Mouse (Mus musculus): ENCODE data around the gene Vps50. TPM values are rescaled to one million over a fixed set of nuclear protein-coding genes. Genes with fewer than 3 reads are reported as not detected.

Vps50 gene
- total and polyA plus RNA-seq, 3 experiments = 17.0 to 39.1 (median 19.6) TPM

- Histone ChIP-seq H3K36me3 (replicated peaks in 1 of 2; ENCODE audit: control insufficient read depth in 1 of 2, insufficient read depth in 1 of 2, low read length in 1 of 2) (peaks cover 0 to 13% of the 10 kb centered on the region in 2 experiments), H3K4me1 (ENCODE audit: control insufficient read depth in 1 of 2, insufficient read depth in 2 of 2) (peaks cover 0 to 22% of the 10 kb centered on the region in 2 experiments; a peak in 2 of 4 replicates), H3K27ac (ENCODE audit: insufficient read depth, low read depth) (no peak overlapping the region), H3K4me3 (replicated peaks in 1 of 3; ENCODE audit: low read depth in 2 of 3, low read length in 2 of 3, poor library complexity in 1 of 3) (no peak overlapping the region), H3K9me3 (replicated peaks; ENCODE audit: low read length) (no peaks in the 10 kb centered on the region), H3K4me2 (ENCODE audit: insufficient read depth, low read depth, poor library complexity, severe bottlenecking) (no peak overlapping the region), H3K9ac (ENCODE audit: insufficient read depth, low read depth) (no peak overlapping the region), H3K79me2 (replicated peaks; ENCODE audit: control insufficient read depth, extremely low read depth, insufficient read depth, poor library complexity, severe bottlenecking) (peaks cover 6% of the 10 kb centered on the region; the same call in 1 of the 2 replicates), H3K27me3 (replicated peaks) (no peaks in the 10 kb centered on the region)
- dilution Hi-C loops (cut with MboI; ENCODE audit: extremely low pct_ligation_motif_present, extremely low pct_unique_long_range_greater_than_20kb, low sequenced_read_pairs) (no loop called here), in situ Hi-C loops (cut with MboI; ENCODE audit: low pct_ligation_motif_present, low pct_unique_long_range_greater_than_20kb, low sequenced_read_pairs) (loop anchor here (10.0 kb wide), 1 partner anchor 232 kb away; no protein-coding TSS in a partner anchor)
- no peak for DNase-seq (ENCODE audit: extremely low read depth)
- TF ChIP-seq SMC3 (IDR thresholded peaks at IDR 0.05; ENCODE audit: low read depth, low read length) (no peak), EP300 (IDR thresholded peaks at IDR 0.05; ENCODE audit: low read length) (no peak), NELFE (IDR thresholded peaks at IDR 0.05; ENCODE audit: low read depth, low read length) (no peak), E2F4 (IDR thresholded peaks at IDR 0.05; ENCODE audit: insufficient replicate concordance, low read depth, low read length) (no peak), MYC (IDR thresholded peaks at IDR 0.05; ENCODE audit: low read depth, low read length) (no peak), JUND (conservative IDR thresholded peaks at IDR 0.05; ENCODE audit: low read depth, low read length) (no peak), CHD1 (IDR thresholded peaks at IDR 0.05; ENCODE audit: low read depth, low read length) (no peak), GABPA (IDR thresholded peaks at IDR 0.05; ENCODE audit: insufficient replicate concordance, low read depth, low read length) (no peak), UBTF (IDR thresholded peaks at IDR 0.05; ENCODE audit: low read depth, low read length) (no peak), KAT2A (IDR thresholded peaks at IDR 0.05; ENCODE audit: insufficient replicate concordance, low read length) (no peak), POLR2A (IDR thresholded peaks at IDR 0.05; ENCODE audit: low read depth, low read length) (no peak), RCOR1 (conservative IDR thresholded peaks at IDR 0.05; ENCODE audit: low read depth, low read length) (no peak), ZKSCAN1 (IDR thresholded peaks at IDR 0.05; ENCODE audit: borderline replicate concordance, low read depth, low read length) (no peak), IRF4 (IDR thresholded peaks at IDR 0.05; ENCODE audit: low read depth, low read length) (no peak), ZMIZ1 (IDR thresholded peaks at IDR 0.05; ENCODE audit: low read depth, low read length) (no peak)
Measured at GRCm38 (mm10) chr6:3512611-3513010, 14.4 kb downstream of the Vps50 start.

GRCm38 (mm10) chr6:3528198-3528597 is 30.0 kb downstream of the Vps50 start:
- Histone ChIP-seq H3K4me3 (replicated peaks in 1 of 3; ENCODE audit: low read depth in 2 of 3, low read length in 2 of 3, poor library complexity in 1 of 3) (no peak overlapping the region), H3K9me3 (replicated peaks; ENCODE audit: low read length) (no peaks in the 10 kb centered on the region), H3K79me2 (replicated peaks; ENCODE audit: control insufficient read depth, extremely low read depth, insufficient read depth, poor library complexity, severe bottlenecking) (no peaks in the 10 kb centered on the region), H3K9ac (ENCODE audit: insufficient read depth, low read depth) (no peak overlapping the region), H3K27ac (ENCODE audit: insufficient read depth, low read depth) (no peak overlapping the region), H3K36me3 (replicated peaks in 1 of 2; ENCODE audit: control insufficient read depth in 1 of 2, insufficient read depth in 1 of 2, low read length in 1 of 2) (peaks cover 0 to 31% of the 10 kb centered on the region in 2 experiments), H3K4me1 (ENCODE audit: control insufficient read depth in 1 of 2, insufficient read depth in 2 of 2) (no peaks in the 10 kb centered on the region), H3K27me3 (replicated peaks) (no peaks in the 10 kb centered on the region), H3K4me2 (ENCODE audit: insufficient read depth, low read depth, poor library complexity, severe bottlenecking) (no peak overlapping the region)
- no peak for TF ChIP-seq MAFK (IDR thresholded peaks at IDR 0.05; ENCODE audit: insufficient replicate concordance, low read length)
- dilution Hi-C loops (cut with MboI; ENCODE audit: extremely low pct_ligation_motif_present, extremely low pct_unique_long_range_greater_than_20kb, low sequenced_read_pairs) = no loop called here
- in situ Hi-C loops (cut with MboI; ENCODE audit: low pct_ligation_motif_present, low pct_unique_long_range_greater_than_20kb, low sequenced_read_pairs) = no loop called here
- no peak for DNase-seq (ENCODE audit: extremely low read depth)

Data from CH12.LX (cell line).